Mouse (Mus musculus) left cerebral cortex, adult 18-20 months (tissue): ENCODE measurements around the gene Samd9l. TPM values are rescaled to one million over a fixed set of nuclear protein-coding genes. Genes with fewer than 3 reads are reported as not detected.
"Not testable (repeated sequence)": the region's sequence is repeated elsewhere in the genome, so short reads cannot be mapped to it uniquely, and the experiment has no call there.

Experiments used
- DNase-seq, 2 experiments: peaks; one replicate each; pipeline ENCODE4 v3.0.0; 2021 to 2022; ENCODE audit warnings: low spot score in 2 of 2, mixed read lengths in 1 of 2
- long read RNA-seq, 2 experiments: library from polyadenylated mRNA; stranded (forward); transcript quantifications; one replicate each; pipeline ENCODE4 v2.0.0; 2021
- total RNA-seq, 2 experiments: library from RNA; stranded (reverse); gene quantifications; 2 replicates each; pipeline ENCODE4 v1.2.3; 2021

Gene Samd9l
- total RNA-seq = 1 to 10 TPM; 5.1 to 5.3 TPM
- long read RNA-seq, experiment 1, full-length matches to known transcripts = 3 of 3 reads
- long read RNA-seq, experiment 1, partial matches to known transcripts = 0 of 3 reads
- long read RNA-seq, experiment 1, other reads (novel, unspliced or antisense) = 0 of 3 reads
- long read RNA-seq, experiment 2 = 0 reads

- peak; percentile 62 to 74 for DNase-seq
Observed at GRCm38 (mm10) chr6:3399340-3400068, at the start of gene Samd9l. Gene Samd9l (minus strand): TSS chr6:3399572.

DNA sequence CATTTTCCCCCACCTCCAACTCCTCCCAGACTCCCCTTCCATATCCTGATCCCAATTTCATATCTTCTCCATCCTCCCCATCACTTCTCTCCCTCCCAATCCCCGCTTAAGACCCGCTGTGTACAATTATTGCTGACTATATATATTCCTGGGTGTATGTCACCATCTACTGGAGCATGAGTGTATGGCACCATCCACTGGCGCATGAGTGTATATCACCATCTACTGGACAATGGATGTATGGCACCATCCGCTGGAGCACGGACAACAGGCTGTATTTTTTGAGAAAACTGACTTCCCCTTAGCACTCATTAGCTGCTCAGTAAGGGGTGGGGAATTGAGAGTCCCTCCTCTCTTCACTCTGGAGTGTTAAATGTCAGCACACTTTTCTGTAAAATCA, 48.0 kb upstream of the Samd9l start:
- peak; percentile 55 to 66 for DNase-seq

GRCm38 (mm10) chr6:3443905-3444304, 44.5 kb upstream of the Samd9l start:
- DNase-seq = no peak

- DNase-seq = no peak
Observed at GRCm38 (mm10) chr6:3436087-3436486, 36.7 kb upstream of the Samd9l start.

- DNase-seq = not testable (repeated sequence)
Observed at GRCm38 (mm10) chr6:3430976-3431375, 31.6 kb upstream of the Samd9l start.

- no peak for DNase-seq
Observed at GRCm38 (mm10) chr6:3427047-3427446, 27.7 kb upstream of the Samd9l start.

GRCm38 (mm10) chr6:3425333-3425732, 26.0 kb upstream of the Samd9l start:
- DNase-seq = not testable (repeated sequence)

GRCm38 (mm10) chr6:3424613-3425277, 25.4 kb upstream of the Samd9l start:
- DNase-seq = not testable (repeated sequence)

DNA sequence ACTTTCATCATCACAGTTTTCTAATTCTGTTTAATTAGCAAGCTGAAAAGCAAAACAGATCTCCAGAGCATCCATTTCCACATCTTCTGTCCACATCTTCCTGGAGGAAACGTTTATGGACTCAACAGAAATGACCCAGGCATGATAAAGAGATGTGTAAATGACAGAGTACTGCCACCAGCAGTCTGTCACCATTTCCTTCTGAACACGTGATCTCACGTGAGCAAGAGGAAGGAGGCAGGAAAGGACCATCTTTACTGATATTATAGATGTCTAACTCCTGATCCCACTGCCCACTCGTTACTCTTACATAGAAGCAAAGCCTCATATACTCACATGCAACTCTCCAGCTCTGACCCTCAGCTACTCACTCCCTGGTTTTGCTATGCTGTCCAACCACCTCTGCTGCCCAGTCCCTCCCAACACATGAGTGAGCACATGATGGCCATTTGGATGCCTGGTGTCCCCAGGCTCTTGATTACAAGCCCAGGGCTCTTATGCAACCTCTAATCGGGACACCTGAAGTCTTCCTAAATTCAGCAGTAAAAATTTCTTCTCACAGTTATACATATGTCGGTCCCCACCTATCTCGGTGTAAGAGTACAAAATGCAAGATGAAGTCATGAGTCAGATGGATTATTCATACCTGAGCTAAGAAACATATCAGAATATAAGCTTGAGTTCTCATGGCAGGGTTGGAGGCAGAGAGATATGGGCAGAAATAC, 2.0 kb downstream of the Samd9l start:
- DNase-seq = not testable (repeated sequence)

- DNase-seq = not testable (repeated sequence)
Observed at GRCm38 (mm10) chr6:3395921-3396611, 3.3 kb downstream of the Samd9l start.

GRCm38 (mm10) chr6:3389995-3390394, 9.4 kb downstream of the Samd9l start:
- no peak for DNase-seq

DNA sequence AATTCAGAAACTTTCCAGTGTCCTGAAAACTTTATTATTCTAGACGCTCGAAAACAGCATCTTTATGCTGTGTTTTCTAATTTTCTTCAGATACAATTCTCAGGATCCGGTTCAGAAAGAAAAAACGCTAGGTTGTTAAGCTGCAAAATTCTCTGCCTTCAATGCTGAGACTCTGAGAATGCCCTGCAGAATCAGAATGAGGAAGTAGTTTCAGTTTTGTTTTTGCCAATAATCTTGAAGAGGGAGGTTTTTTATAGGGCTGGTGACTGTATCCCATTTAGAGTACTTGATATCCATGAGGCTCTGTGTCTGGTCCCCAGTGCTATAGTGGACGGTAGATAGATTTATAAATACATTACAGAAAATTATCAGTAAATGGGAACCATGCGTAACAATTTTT, 12.8 kb downstream of the Samd9l start:
- DNase-seq = no peak

- DNase-seq = not testable (repeated sequence)
Observed at GRCm38 (mm10) chr6:3384816-3385215, 14.6 kb downstream of the Samd9l start.

- not testable (repeated sequence) for DNase-seq
Observed at GRCm38 (mm10) chr6:3384115-3384791, 15.1 kb downstream of the Samd9l start.

- no peak for DNase-seq
Observed at GRCm38 (mm10) chr6:3379146-3379545, 20.2 kb downstream of the Samd9l start.

DNA sequence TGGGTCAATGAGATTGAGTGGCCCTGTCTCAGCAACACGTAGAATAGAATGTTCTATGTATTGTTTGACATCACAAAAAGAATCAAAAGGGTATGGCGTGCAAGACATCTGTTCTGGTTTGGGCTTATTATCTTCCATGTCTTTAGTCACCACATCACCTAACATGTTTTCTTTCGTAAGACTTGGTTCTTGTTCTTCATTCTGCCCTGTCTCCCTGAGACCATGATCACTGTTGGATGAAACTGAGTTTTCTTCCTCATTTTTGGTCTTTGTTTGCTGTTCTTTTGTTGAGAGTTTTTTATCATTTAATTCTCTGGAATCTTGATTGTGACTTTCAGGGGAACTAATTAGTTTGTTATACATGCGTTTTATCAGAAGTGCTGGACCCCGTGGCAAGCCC, 22.7 kb downstream of the Samd9l start:
- DNase-seq = no peak

- no peak for DNase-seq
Observed at GRCm38 (mm10) chr6:3369527-3369926, 29.8 kb downstream of the Samd9l start.

DNA sequence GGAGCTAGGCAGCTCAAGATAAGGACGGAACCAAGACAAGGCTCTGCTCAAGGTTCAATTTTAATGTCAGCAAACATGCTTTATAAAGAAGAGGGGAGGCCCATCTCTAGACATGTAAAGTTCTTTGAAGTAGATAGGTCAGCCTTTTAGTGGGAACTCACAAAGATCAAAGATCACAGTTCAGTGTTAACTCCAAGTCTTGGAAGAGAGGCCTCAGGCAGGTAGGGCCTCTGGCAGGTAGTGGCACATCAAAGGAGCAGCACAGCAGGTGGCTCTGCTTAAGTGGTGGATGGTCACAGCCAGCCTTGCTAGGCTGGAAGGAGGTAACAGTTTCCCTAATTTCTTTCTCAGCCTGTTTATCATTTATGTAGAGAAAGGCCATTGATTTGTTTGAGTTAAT, 33.8 kb downstream of the Samd9l start:
- not testable (repeated sequence) for DNase-seq

- DNase-seq = peak; percentile 6 to 16
Observed at GRCm38 (mm10) chr6:3345924-3346597, 53.3 kb downstream of the Samd9l start.
